Mouse (Mus musculus) cerebellum, adult 9-11 months (tissue): Measurements from ENCODE around the gene Pidd1.
A peak's percentile ranks its signal among the peaks of the same experiment; 100 is the strongest.

Experiments
- DNase-seq: peaks from one replicate; pipeline ENCODE4 v3.0.0; 2022

Pidd1 gene

DNA sequence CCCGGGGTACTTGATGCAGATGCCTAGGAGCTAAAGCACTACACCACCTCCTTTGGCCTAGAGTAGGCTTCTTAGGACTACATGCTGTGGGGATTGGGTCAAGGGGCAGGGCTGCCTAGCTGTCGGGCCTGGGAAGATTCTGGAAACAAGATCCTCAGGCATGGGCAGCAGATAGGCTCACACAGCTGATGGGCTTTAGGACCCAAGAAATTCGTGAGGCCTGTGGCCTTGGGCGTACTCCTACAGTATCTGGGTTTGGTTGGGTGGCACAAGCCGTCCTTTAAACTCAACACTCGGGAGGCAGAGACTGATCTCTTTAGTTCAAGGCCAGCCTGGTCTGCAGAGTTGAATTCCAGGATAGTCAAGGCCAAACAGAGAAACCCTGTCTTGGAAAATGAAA lies 28.4 kb upstream of the Pidd1 start:
- DNase-seq = no peak

GRCm38 (mm10) chr7:141471236-141471635 lies 27.4 kb upstream of the Pidd1 start:
- DNase-seq = no peak

- DNase-seq = no peak
These were observed 26.8 kb upstream of the Pidd1 start for GRCm38 (mm10) chr7:141470637-141470944.

DNA sequence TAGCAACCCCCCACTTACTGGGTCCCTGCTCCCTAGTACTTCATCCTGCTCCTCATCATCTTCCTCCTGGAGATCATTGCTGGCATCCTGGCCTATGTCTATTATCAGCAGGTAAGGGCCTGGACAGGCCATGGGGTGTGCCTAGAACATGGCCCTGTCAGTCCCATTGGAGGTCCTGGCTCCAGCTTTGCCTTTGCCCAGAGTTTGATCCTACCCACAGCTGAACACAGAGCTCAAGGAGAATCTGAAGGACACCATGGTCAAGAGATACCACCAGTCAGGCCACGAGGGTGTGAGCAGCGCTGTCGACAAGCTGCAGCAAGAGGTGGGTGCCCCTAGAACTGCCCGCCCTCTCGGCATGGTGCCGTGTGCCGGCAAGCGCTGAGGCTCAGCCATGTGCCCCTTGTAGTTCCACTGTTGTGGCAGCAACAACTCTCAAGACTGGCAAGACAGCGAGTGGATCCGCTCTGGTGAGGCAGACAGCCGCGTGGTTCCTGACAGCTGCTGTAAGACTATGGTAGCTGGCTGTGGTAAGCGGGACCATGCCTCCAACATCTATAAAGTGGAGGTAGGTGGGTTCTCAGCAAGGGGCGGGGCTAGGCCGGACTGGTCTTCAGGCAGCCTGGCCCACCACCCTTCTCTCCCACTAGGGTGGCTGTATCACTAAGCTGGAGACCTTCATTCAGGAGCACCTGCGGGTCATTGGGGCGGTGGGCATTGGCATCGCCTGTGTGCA lies 26.2 kb upstream of the Pidd1 start:
- peak; percentile 61 for DNase-seq

DNA sequence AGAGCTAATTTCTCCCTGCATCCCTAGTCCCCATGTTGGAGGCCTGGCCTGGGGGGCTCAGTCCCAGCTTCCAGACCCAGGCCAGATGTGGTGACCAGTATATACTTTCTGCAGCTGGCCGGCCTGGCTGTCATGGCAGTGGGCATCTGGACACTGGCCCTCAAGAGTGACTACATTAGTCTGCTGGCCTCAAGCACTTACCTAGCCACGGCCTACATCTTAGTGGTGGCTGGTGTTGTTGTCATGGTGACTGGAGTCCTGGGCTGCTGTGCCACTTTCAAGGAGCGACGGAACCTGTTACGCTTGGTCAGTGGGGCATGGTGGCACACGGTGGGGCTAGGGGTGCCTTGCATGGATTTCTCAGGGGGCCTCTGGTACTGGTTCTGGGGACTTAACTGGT lies 25.5 kb upstream of the Pidd1 start:
- peak; percentile 52 for DNase-seq

- peak; percentile 80 for DNase-seq
These were observed 24.8 kb upstream of the Pidd1 start for GRCm38 (mm10) chr7:141468522-141469211.

DNA sequence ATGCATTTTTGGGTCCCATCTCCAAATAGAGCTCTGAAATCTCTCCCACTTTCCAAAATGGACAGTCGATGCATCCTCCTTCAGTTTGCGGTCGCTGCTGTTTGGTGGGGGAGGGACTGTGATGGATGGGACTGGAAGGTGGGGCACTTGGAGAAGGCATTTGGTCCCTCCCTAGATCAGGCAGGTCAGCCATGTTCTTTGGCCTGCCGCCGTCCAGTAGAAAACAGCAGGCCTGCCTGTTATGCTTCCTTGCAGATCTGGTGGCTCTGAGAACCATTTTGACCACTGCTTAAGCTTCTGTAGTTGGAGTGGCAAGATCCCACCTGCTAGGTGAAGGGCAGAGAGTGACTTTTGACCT lies 24.3 kb upstream of the Pidd1 start:
- DNase-seq = peak; percentile 60

GRCm38 (mm10) chr7:141467230-141468030 lies 23.6 kb upstream of the Pidd1 start, which contains the start of gene Cd151:
Cd151 (plus strand) TSS chr7:141467392.
- peak; percentile 84 for DNase-seq

DNA sequence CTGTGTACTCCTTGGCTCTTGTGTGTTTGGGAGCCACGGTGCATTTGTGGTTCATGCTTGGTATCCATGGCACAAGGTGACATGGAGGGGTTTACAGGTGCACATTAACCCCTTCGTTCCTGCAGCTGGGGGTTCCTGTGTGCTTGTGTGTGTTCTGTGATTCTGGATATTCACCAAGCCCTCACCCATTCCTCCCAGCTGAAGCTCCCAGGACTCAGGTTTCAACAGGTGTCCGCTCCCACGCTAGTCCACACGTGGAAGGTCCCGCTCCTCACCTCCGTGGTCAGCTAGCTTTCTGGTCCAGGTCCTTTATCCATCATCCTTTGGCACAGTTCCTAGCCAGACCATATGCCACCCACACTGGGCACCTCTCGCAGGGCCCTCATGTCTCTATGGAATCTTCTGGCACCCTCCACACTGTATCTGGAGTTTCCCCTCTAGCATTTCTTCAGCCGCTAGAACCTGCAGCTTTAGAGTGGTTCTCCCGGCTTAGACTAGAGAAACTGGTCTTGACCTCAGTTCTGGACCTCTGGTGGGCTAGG lies 22.9 kb upstream of the Pidd1 start:
- peak; percentile 75 for DNase-seq

DNA sequence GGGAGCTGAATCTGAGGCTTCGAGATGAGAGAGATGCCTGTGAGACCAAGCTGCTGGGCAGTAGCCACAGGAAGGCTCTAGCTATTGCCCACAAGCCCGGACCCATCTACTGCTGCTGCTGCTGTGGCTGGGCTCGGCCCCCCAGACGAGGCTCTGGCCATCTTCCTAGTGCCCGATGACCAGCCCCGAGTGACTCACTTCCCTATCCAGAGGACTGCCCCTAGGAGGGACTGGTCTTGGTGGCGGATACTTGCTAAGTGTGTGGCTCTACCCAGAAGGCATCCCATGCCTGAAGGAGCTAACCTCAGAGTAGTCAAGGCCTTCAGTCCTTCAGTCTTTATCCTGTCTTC lies 22.2 kb upstream of the Pidd1 start:
- peak; percentile 59 for DNase-seq

DNA sequence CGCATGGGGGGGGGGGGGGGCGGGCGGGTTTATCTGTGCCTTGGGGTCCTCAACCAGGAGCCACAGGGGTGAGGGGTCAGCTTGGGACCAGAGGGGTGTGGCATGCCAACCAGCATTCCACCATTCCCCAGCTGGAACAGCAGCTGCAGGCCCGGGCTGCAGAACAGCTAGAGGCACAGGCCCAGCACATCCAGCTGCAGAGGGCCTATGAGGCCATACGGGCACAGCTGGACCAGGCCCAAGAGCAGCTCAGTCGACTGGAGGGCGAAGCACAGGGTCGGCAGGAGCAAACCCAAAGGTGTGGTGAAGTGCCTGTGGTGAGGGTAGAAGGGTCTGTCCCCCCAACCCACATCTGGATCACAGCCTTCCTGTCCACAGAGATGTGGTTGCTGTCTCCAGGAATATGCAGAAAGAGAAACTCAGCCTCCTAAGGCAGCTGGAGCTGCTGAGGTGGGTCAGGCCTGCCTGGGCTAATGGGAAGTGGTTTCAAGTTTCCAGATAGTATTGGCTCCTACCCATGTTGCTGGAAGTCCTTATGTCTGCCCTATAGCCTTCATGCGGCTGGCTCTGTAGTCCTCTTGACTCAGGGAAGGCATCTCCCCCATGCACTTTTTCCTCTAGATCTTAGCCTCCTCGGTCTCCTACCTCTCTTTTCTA lies 21.7 kb upstream of the Pidd1 start:
- peak; percentile 68 for DNase-seq

- DNase-seq = peak; percentile 57
These were observed 20.9 kb upstream of the Pidd1 start for GRCm38 (mm10) chr7:141464603-141465201.

DNA sequence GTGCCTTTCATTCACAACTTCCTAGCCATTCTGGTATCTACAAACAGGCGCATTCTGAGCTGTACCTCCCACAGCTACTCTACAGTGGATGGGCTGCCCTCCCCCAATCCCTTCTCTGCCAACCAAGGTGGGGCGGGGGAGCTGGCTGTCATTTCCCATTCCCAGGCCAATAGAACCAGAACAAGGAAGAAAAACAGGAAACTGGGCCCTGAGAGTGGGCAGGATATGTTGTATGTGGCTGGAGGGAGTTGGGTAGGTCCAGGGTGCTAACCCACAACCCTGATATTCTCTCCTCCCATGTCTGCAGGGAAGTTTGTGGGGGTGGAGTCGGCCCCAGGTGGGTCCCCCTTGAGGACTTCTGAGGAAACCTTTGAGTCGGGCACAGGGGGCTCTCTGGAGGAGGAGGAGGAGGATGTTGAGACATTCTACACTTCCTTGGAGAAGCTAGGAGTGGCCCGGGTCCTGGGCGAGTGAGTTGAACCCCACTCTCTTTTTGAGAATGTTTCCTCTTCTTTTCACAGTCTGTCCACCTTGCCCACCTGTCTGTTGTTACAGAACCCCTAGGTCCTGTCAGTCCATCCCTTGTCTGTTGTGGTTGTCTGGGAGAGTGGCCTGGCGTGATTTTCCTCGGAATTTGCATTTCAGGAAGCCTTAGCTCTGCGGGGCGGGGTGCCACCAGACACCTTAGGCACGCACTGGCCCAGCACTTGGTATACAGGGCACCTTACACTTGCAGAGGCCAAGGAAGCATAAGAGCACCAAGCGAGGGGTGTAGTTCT lies 20.2 kb upstream of the Pidd1 start:
- DNase-seq = peak; percentile 52

DNA sequence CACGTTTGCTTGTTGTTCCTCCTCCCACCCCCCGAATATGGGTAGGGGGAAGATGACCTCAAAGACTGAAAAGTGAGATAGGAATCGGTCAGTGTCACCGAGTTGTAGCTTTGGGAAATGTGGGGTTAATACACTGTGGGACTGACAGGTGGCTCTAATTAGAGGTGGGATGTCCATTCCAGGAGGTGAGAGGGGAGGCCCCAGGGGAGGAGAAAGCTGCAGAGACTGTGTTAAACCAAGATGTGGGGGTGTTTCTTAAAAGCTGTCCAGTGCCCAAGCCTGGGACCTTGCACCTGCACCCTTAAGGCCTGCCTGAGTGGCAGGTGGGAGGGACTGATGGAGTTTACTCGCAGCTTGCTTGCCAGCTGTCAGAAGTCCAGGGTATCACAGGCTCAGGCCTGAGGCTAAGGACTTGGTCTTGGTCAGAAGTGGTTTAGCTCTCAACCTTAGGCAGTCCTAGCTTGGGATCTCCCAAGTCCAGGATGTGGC lies 18.6 kb upstream of the Pidd1 start:
- DNase-seq = peak; percentile 71

DNA sequence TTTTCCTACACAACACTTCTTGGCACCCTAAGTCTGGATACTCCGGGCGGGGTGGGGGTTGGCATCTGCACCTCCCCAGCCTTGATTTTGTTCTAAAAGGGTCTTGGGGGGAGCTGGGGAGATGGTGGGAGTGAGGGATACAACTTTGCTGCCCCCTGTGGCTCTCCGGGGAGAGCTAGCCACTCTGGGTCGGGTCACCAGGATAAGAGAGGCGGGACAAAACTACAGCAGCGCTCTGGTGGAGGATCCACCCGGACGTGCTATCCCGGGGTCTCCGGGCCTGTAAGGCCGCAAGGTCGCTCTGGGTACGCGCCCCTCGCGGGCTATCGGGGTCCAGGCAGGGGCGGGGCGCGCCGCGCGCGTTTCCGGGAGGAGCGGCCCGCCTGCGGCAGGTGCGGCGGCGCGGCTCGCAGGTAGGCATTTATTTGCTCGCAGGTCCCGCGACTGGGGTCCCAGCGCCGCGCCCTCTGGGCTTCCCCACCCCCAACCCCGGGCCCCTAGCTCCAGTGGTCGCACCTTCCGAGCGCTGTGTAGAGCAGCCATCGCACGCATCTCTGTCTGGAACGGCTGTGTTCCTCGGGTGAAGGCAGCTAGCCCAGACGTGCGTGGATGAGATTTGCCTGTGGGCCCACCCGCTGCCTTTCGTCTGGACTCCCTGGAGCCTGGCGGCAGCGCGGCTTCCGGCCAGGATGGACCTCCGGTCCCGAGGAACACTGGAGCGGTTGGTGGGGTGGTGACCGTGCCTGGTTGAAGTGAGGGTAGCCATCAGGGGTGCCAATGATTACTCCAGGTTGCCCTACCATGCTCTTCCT lies 17.9 kb upstream of the Pidd1 start:
- DNase-seq = peak; percentile 66

DNA sequence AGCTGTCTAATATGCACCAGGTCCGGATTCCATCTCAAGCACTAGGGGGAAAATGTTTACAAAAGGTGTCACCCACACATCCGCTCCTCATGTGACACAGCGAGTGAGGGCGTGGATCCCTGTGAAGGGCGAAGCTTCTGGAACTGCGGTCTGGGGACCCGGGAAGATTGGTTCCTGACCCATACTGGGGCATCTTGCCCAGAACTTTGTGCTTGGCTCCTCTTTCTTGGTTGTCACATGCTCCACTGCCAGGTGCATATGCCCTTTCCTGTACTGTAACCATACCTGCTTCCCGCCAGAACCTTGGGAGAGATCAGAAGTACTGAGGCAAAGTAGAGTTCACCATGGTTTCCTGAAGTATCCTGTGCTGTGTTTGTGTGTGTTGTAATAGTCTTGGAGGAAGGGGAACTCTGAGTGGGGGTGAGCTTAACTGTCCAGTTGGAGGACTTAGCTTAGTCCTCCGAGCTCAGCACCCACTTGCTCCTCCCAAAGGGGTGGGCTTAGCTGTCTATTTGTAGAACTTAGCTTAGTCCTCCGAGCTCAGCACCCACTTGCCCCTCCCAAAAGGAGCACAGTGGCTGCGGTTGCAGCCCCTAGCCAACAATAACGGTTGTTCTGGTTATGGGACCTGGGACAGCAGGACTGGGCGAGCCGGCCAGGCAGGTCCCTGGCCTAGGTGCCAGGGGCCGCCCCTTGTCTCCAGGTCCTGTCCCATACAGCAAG lies 16.7 kb upstream of the Pidd1 start, which contains the start of gene Cracr2b:
Cracr2b (plus strand) TSS at position 704 of the 723 bp plus-strand sequence.
- DNase-seq = peak; percentile 75

DNA sequence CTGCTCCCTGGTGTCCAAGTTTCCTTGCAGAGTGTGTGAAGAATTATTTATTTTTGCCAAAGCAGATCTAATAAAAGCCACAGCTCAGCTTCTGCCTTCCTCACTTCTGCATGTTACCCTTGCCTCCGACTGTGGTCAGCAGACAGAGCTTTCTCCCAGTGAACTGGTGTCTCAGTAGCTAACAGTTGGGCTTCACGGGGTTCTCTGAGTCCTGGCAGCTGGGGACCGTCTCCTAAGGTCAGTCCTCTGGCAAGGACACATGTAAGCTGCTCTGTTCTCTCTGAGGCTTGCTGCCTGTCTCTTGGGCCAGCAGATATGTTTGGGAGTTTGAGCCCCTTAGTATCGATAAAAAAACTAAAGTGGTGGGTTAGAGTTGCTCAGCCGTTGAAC lies 16.2 kb upstream of the Pidd1 start:
- DNase-seq = no peak

DNA sequence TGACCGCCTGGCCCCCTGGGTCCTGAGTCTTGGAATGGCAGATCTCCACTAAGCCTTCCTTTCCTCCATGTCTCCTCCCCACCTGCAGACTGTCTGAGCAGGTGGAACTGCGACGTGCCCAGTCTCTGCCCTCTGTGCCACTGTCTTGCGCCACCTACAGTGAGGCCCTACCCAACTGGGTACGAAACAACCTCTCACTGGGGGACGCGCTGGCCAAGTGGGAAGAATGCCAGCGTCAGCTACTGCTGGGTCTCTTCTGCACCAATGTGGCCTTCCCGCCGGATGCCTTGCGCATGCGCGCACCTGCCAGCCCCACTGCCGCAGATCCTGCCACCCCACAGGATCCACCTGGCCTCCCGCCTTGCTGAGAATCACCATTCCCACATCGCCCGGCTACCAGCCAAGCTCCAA lies 15.5 kb upstream of the Pidd1 start:
- DNase-seq = peak; percentile 91

GRCm38 (mm10) chr7:141458661-141459060 lies 14.8 kb upstream of the Pidd1 start:
- no peak for DNase-seq
